In the genomic region with DNA sequence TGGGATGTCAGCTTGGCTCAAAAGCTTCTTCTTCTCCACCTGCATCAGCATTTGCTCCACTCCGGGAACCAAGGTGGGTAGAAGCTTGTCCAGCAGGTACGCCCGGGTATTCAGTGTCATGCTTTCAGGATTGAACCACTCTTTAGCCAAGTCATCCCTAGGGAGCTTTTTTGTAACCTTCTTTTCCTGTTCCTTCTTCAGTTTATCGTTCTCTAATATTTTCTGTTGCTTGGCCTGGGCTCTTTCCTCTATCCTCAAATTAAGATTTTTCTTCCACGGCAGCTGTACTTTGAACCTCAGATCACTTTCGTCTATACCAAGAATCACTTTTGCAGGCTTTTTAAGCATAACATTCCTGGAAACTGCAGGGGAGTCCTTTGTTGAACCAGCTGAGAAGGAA, we compare ENCODE assay signal across 19 mouse cellular contexts.
"Had no signal": no experiment of that assay in that cellular context is flagged by ENCODE, and none has a peak within 500 bp of the region (broad histone marks: within the 10 kb centered on the region; RNA-seq: fewer than 3 reads in every experiment).

Gene Efcab5 (minus strand): TSS at position 101 of the 400 bp plus-strand sequence.

- H3K27me3 ChIP-seq: limb, embryonic 13.5 days; liver, embryonic 12.5 days; liver, embryonic 15.5 days; neural tube, embryonic 15.5 days had no signal

- H3K4me3 ChIP-seq: limb, embryonic 10.5 days; limb, embryonic 13.5 days; liver, embryonic 12.5 days; liver, embryonic 15.5 days; midbrain, embryonic 12.5 days; midbrain, embryonic 15.5 days; neural tube, embryonic 12.5 days; neural tube, embryonic 15.5 days had no signal

- DNase-seq: kidney, adult 18-20 months; kidney, adult 9 months; kidney, postnatal 14 days; kidney, postnatal 4 days; liver; retina, postnatal 1 day; right cerebral cortex, postnatal 25 days; thymus, adult 18-20 months; thymus, postnatal 36 days had no signal

- H3K9ac ChIP-seq: limb, embryonic 13.5 days; liver, embryonic 12.5 days; liver, embryonic 15.5 days; midbrain, embryonic 12.5 days; midbrain, embryonic 15.5 days; neural tube, embryonic 12.5 days; neural tube, embryonic 15.5 days had no signal

- ATAC-seq: inflammation-experienced regulatory T-cells, adult 6 months; liver, embryonic 12.5 days; midbrain, embryonic 15.5 days had no signal

- H3K36me3 ChIP-seq: limb, embryonic 10.5 days; limb, embryonic 13.5 days; liver, embryonic 12.5 days; liver, embryonic 15.5 days; midbrain, embryonic 12.5 days; midbrain, embryonic 15.5 days; neural tube, embryonic 12.5 days; neural tube, embryonic 15.5 days had no signal

- H3K27ac ChIP-seq: limb, embryonic 10.5 days; limb, embryonic 13.5 days; liver, embryonic 12.5 days; liver, embryonic 15.5 days; macrophage; midbrain, embryonic 12.5 days; midbrain, embryonic 15.5 days; neural tube, embryonic 12.5 days; neural tube, embryonic 15.5 days had no signal

- H3K9me3 ChIP-seq: limb, embryonic 10.5 days; limb, embryonic 13.5 days; liver, embryonic 12.5 days; liver, embryonic 15.5 days; midbrain, embryonic 12.5 days; midbrain, embryonic 15.5 days; neural tube, embryonic 12.5 days; neural tube, embryonic 15.5 days had no signal

- H3K4me2 ChIP-seq: limb, embryonic 13.5 days; liver, embryonic 12.5 days; liver, embryonic 15.5 days; midbrain, embryonic 12.5 days; midbrain, embryonic 15.5 days; neural tube, embryonic 12.5 days; neural tube, embryonic 15.5 days had no signal
